Mouse (Mus musculus): Measurements from ENCODE around the gene Fam13a. TPM values are rescaled to one million over a fixed set of nuclear protein-coding genes. Genes with fewer than 3 reads are reported as not detected.

The Fam13a gene
- polyA plus RNA-seq, 2 experiments = 2.7 to 5.7 TPM

DNA sequence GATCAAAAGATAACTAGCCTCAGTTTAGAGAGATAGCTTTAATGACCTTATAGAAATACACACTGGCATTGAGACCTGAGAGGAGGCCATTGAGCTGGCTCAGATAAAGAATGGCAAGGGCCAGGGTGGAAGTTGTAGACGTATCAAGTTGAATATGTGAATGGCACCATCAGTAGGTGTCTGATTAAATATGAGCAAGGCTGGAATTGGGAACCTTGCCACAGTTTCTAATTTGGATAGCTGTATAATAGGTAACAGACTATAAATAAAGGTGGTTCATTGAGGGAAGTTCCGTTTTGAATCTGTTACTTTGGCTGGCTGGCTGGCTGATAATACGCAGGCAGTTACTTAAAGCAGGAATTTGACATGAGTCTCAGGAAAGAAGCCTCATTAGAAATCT is 127.7 kb downstream of the Fam13a start:
- WGBS = 71% methylated on average over 3 of the region's 3 CpGs
- H3K4me3 ChIP-seq (replicated peaks; ENCODE audit: low read length) = no peak overlapping the region
- ATAC-seq (ENCODE audit: low FRiP score, low read depth) = no peak

GRCm38 (mm10) chr6:58894994-58895393 is 129.4 kb downstream of the Fam13a start:
- WGBS = 50% methylated on average over 4 of the region's 4 CpGs
- Histone ChIP-seq H3K9me3 (ENCODE audit: control insufficient read depth, low read length) (no peaks in the 10 kb centered on the region), H3K27ac (replicated peaks; ENCODE audit: low read depth, low read length) (no peak overlapping the region), H3K36me3 (ENCODE audit: control insufficient read depth, insufficient read depth, low read length) (0 out of 2 replicates have a peak, but pooled peaks cover 2% of the 10 kb centered on the region), H3K27me3 (ENCODE audit: control insufficient read depth, insufficient read depth, low read length) (no peaks in the 10 kb centered on the region), H3K4me3 (replicated peaks; ENCODE audit: low read length) (no peak overlapping the region), H3K9ac (ENCODE audit: low read depth, low read length, severe bottlenecking) (no peak overlapping the region), H3K4me2 (replicated peaks; ENCODE audit: low read depth, low read length, severe bottlenecking) (no peak overlapping the region), H3K4me1 (ENCODE audit: control insufficient read depth, insufficient read depth, low read length) (no peaks in the 10 kb centered on the region)
- DNase-seq (ENCODE audit: low spot score) = no peak
- no peak for ATAC-seq (ENCODE audit: low FRiP score, low read depth)
- no peak for TF ChIP-seq POLR2A (IDR thresholded peaks at IDR 0.05; ENCODE audit: borderline replicate concordance, extremely low read depth, insufficient read depth, insufficient read length)

More for the DNA sequence above, 127.7 kb downstream of the Fam13a start:
- Histone ChIP-seq H3K9me3 (ENCODE audit: control insufficient read depth, low read length) (no peaks in the 10 kb centered on the region), H3K27ac (replicated peaks; ENCODE audit: low read depth, low read length) (no peak overlapping the region), H3K27me3 (ENCODE audit: control insufficient read depth, insufficient read depth, low read length) (no peaks in the 10 kb centered on the region), H3K4me1 (ENCODE audit: control insufficient read depth, insufficient read depth, low read length) (no peaks in the 10 kb centered on the region), H3K9ac (ENCODE audit: low read depth, low read length, severe bottlenecking) (no peak overlapping the region), H3K36me3 (ENCODE audit: control insufficient read depth, insufficient read depth, low read length) (no peaks in the 10 kb centered on the region), H3K4me2 (replicated peaks; ENCODE audit: low read depth, low read length, severe bottlenecking) (no peak overlapping the region)
- DNase-seq (ENCODE audit: low spot score) = no peak
- TF ChIP-seq POLR2A (IDR thresholded peaks at IDR 0.05; ENCODE audit: borderline replicate concordance, extremely low read depth, insufficient read depth, insufficient read length) = no peak

GRCm38 (mm10) chr6:58893307-58893706 is 131.0 kb downstream of the Fam13a start:
- H3K4me3 ChIP-seq (replicated peaks; ENCODE audit: low read length) = no peak overlapping the region
- ATAC-seq (ENCODE audit: low FRiP score, low read depth) = no peak
- 0 out of 2 replicates have a peak, but pooled peaks cover 4% of the 10 kb centered on the region for H3K36me3 ChIP-seq (ENCODE audit: control insufficient read depth, insufficient read depth, low read length)
- no peaks in the 10 kb centered on the region for H3K27me3 ChIP-seq (ENCODE audit: control insufficient read depth, insufficient read depth, low read length)
- no peak overlapping the region for H3K4me2 ChIP-seq (replicated peaks; ENCODE audit: low read depth, low read length, severe bottlenecking)
- H3K9ac ChIP-seq (ENCODE audit: low read depth, low read length, severe bottlenecking) = no peak overlapping the region
- no peaks in the 10 kb centered on the region for H3K9me3 ChIP-seq (ENCODE audit: control insufficient read depth, low read length)
- DNase-seq (ENCODE audit: low spot score) = no peak
- no peaks in the 10 kb centered on the region for H3K4me1 ChIP-seq (ENCODE audit: control insufficient read depth, insufficient read depth, low read length)
- TF ChIP-seq POLR2A (IDR thresholded peaks at IDR 0.05; ENCODE audit: borderline replicate concordance, extremely low read depth, insufficient read depth, insufficient read length) = no peak
- H3K27ac ChIP-seq (replicated peaks; ENCODE audit: low read depth, low read length) = no peak overlapping the region
- WGBS = 81% methylated on average over 6 of the region's 6 CpGs

DNA sequence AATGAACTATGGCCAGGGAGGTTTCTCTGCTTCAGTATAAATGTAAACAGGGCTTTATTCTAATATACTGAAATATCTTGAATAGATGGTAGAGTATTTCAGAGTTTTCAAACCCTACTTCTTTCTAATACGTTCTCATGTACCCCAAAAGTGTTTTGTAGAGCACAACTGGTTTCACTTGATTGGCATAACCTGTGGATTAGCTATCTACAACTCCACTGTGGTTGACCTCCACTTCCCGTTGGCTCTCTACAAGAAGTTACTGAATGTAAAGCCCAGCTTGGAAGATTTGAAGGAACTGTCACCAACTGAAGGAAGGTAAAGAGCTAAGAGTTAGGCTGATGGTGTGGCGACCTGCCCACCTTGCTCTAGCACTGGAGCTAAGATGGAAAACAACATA is 134.4 kb downstream of the Fam13a start:
- 91% methylated on average over 3 of the region's 3 CpGs for WGBS
- H3K4me1 ChIP-seq (ENCODE audit: control insufficient read depth, insufficient read depth, low read length) = no peaks in the 10 kb centered on the region
- no peaks in the 10 kb centered on the region for H3K9me3 ChIP-seq (ENCODE audit: control insufficient read depth, low read length)
- H3K27ac ChIP-seq (replicated peaks; ENCODE audit: low read depth, low read length) = no peak overlapping the region
- no peak overlapping the region for H3K4me2 ChIP-seq (replicated peaks; ENCODE audit: low read depth, low read length, severe bottlenecking)
- H3K4me3 ChIP-seq (replicated peaks; ENCODE audit: low read length) = no peak overlapping the region
- H3K9ac ChIP-seq (ENCODE audit: low read depth, low read length, severe bottlenecking) = no peak overlapping the region
- H3K27me3 ChIP-seq (ENCODE audit: control insufficient read depth, insufficient read depth, low read length) = no peaks in the 10 kb centered on the region
- no peak for TF ChIP-seq POLR2A (IDR thresholded peaks at IDR 0.05; ENCODE audit: borderline replicate concordance, extremely low read depth, insufficient read depth, insufficient read length)
- no peak for DNase-seq (ENCODE audit: low spot score)
- ATAC-seq (ENCODE audit: low FRiP score, low read depth) = no peak
- H3K36me3 ChIP-seq (ENCODE audit: control insufficient read depth, insufficient read depth, low read length) = 0 out of 2 replicates have a peak, but pooled peaks cover 4% of the 10 kb centered on the region

DNA sequence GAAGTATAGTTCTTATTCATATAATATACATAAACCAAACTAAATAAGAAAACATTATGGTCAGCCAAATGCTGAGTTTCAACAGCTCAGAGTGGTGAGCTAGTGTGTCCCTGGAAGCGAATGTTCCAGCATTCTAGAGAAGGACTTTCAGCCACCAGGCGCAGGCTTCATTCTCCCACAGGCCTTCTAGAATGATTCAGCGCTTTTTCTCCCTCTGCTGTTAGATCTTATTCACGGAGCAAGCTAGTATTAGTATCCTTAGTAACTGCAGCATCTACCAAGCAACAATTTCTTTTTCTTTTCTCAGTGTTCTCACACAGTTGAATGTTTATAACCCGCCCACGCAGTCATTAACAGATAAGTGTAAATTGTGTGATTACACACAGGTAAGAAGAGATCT is 142.1 kb downstream of the Fam13a start:
- no peak overlapping the region for H3K4me3 ChIP-seq (replicated peaks; ENCODE audit: low read length)

More for the DNA sequence above, 142.1 kb downstream of the Fam13a start:
- no peaks in the 10 kb centered on the region for H3K36me3 ChIP-seq (ENCODE audit: control insufficient read depth, insufficient read depth, low read length)
- 73% methylated on average over 6 of the region's 6 CpGs for WGBS
- H3K4me2 ChIP-seq (replicated peaks; ENCODE audit: low read depth, low read length, severe bottlenecking) = no peak overlapping the region
- no peak overlapping the region for H3K27ac ChIP-seq (replicated peaks; ENCODE audit: low read depth, low read length)
- ATAC-seq (ENCODE audit: low FRiP score, low read depth) (no peak), DNase-seq (ENCODE audit: low spot score) (no peak)
- no peak overlapping the region for H3K9ac ChIP-seq (ENCODE audit: low read depth, low read length, severe bottlenecking)
- no peaks in the 10 kb centered on the region for H3K4me1 ChIP-seq (ENCODE audit: control insufficient read depth, insufficient read depth, low read length)
- TF ChIP-seq POLR2A (IDR thresholded peaks at IDR 0.05; ENCODE audit: borderline replicate concordance, extremely low read depth, insufficient read depth, insufficient read length) = no peak
- no peaks in the 10 kb centered on the region for H3K27me3 ChIP-seq (ENCODE audit: control insufficient read depth, insufficient read depth, low read length)
- no peaks in the 10 kb centered on the region for H3K9me3 ChIP-seq (ENCODE audit: control insufficient read depth, low read length)

Other genes starting within 250 kb of the Fam13a start
- gene Herc3, start 193.1 kb downstream of the Fam13a start, polyA plus RNA-seq (2012; rRNA removed) = 16.1 and 17.4 TPM in 2 replicates
- gene Herc3, start 193.1 kb downstream of the Fam13a start, polyA plus RNA-seq (2014; fragmentation: Nextera tagmentation; extraction: Ambion mirVana) = 7.8 and 10.0 TPM in 2 replicates
- 1.9 and 2.3 TPM in 2 replicates for gene Nap1l5, start 117.5 kb downstream of the Fam13a start, polyA plus RNA-seq (2012; rRNA removed)
- 3.2 and 3.7 TPM in 2 replicates for gene Nap1l5, start 117.5 kb downstream of the Fam13a start, polyA plus RNA-seq (2014; fragmentation: Nextera tagmentation; extraction: Ambion mirVana)
- gene Tigd2, start 184.3 kb upstream of the Fam13a start, polyA plus RNA-seq (2012; rRNA removed) = 4.3 and 4.4 TPM in 2 replicates
- 12.7 and 13.1 TPM in 2 replicates for gene Tigd2, start 184.3 kb upstream of the Fam13a start, polyA plus RNA-seq (2014; fragmentation: Nextera tagmentation; extraction: Ambion mirVana)